Mouse (Mus musculus) MEL (cell line): ENCODE measurements around the gene Hs3st6. TPM values are rescaled to one million over a fixed set of nuclear protein-coding genes. Genes with fewer than 3 reads are reported as not detected.

Experiments
- DNase-seq: peaks from one replicate; pipeline ENCODE4 v3.0.0; 2011; ENCODE audit warnings: low read depth, low spot score
- H3K27ac ChIP-seq: 2 replicates; pipeline ENCODE4 v1.5.1; 2012; ENCODE audit warnings: low read depth, mild to moderate bottlenecking, control low read depth, low read length, moderate library complexity; ENCODE audit not compliant: control insufficient read depth
- H3K27me3 ChIP-seq, 2 experiments: fragments of 150-350 bp in 1 of 2; sonication (generic) in 1 of 2; 2 replicates each; pipeline ENCODE4 v1.6.1; 2012; ENCODE audit warnings: low read length in 2 of 2, mild to moderate bottlenecking in 2 of 2, improper control_type of control experiment in 1 of 2, moderate library complexity in 1 of 2; ENCODE audit not compliant: insufficient read depth in 2 of 2, control insufficient read depth in 1 of 2
- H3K36me3 ChIP-seq, 2 experiments: 2 replicates each; pipeline ENCODE4 v1.6.1; 2012 to 2014; ENCODE audit warnings: low read length in 2 of 2, improper control_type of control experiment in 1 of 2, inconsistent platforms in 1 of 2, mild to moderate bottlenecking in 1 of 2; ENCODE audit not compliant: insufficient read depth in 2 of 2, control insufficient read depth in 1 of 2
- H3K4me1 ChIP-seq, 2 experiments: fragments of 150-350 bp in 1 of 2; sonication (generic) in 1 of 2; 2 replicates each; pipeline ENCODE4 v1.6.1; 2012; ENCODE audit warnings: low read length in 2 of 2, improper control_type of control experiment in 1 of 2, mild to moderate bottlenecking in 1 of 2; ENCODE audit not compliant: insufficient read depth in 2 of 2, control insufficient read depth in 1 of 2
- H3K4me3 ChIP-seq, 2 experiments: fragments of 150-350 bp in 1 of 2; sonication (generic) in 1 of 2; 2 replicates each; pipeline ENCODE4 v1.5.1; 2012; ENCODE audit warnings: low read depth in 2 of 2, low read length in 2 of 2, mild to moderate bottlenecking in 2 of 2, moderate library complexity in 2 of 2, control low read depth in 1 of 2, improper control_type of control experiment in 1 of 2; ENCODE audit not compliant: control insufficient read depth in 1 of 2, insufficient read depth in 1 of 2
- H3K79me2 ChIP-seq: 2 replicates; pipeline ENCODE4 v1.6.1; 2012; ENCODE audit warnings: mild to moderate bottlenecking, low read length, moderate library complexity; ENCODE audit not compliant: control insufficient read depth, poor library complexity, insufficient read depth
- H3K9ac ChIP-seq: 2 replicates; pipeline ENCODE4 v1.6.1; 2012; ENCODE audit warnings: low read depth, mild to moderate bottlenecking, control low read depth, low read length, moderate library complexity; ENCODE audit not compliant: control insufficient read depth, poor library complexity, severe bottlenecking
- H3K9me3 ChIP-seq: fragments of 150-350 bp; sonication (generic); replicated peaks from 2 replicates; pipeline ENCODE4 v1.6.1; 2012; ENCODE audit warnings: mild to moderate bottlenecking, low read length, improper control_type of control experiment, moderate library complexity; ENCODE audit not compliant: insufficient read depth
- BHLHE40 ChIP-seq: IDR thresholded peaks from 2 replicates; pipeline ENCODE4 v1.6.1; 2012; ENCODE audit warnings: low read depth, mild to moderate bottlenecking, inconsistent platforms, low read length, improper control_type of control experiment, borderline replicate concordance
- CHD2 ChIP-seq: IDR thresholded peaks from 2 replicates; pipeline ENCODE4 v1.6.1; 2011; ENCODE audit warnings: low read length, improper control_type of control experiment
- CTCF ChIP-seq, 3 experiments: IDR thresholded peaks in 2 of 3; conservative IDR thresholded peaks in 1 of 3; 2 replicates each; pipeline ENCODE4 v1.5.1; 2011 to 2012; ENCODE audit warnings: low read length in 3 of 3, low read depth in 2 of 3, mild to moderate bottlenecking in 2 of 3, improper control_type of control experiment in 1 of 3, inconsistent platforms in 1 of 3, mixed read lengths in 1 of 3, moderate library complexity in 1 of 3; ENCODE audit not compliant: control insufficient read depth in 1 of 3, insufficient read depth in 1 of 3, poor library complexity in 1 of 3, severe bottlenecking in 1 of 3
- E2F4 ChIP-seq: IDR thresholded peaks from 2 replicates; pipeline ENCODE4 v1.6.1; 2011; ENCODE audit warnings: low read depth, low read length, improper control_type of control experiment, borderline replicate concordance
- EP300 ChIP-seq, 2 experiments: IDR thresholded peaks; 2 replicates each; pipeline ENCODE4 v1.6.1; 2011; ENCODE audit warnings: improper control_type of control experiment in 2 of 2, low read length in 2 of 2, low read depth in 1 of 2, mild to moderate bottlenecking in 1 of 2
- ETS1 ChIP-seq: IDR thresholded peaks from 2 replicates; pipeline ENCODE4 v1.6.1; 2012; ENCODE audit warnings: low read depth, mild to moderate bottlenecking, inconsistent platforms, low read length, improper control_type of control experiment, moderate library complexity
- GABPA ChIP-seq: IDR thresholded peaks from 2 replicates; pipeline ENCODE4 v1.6.1; 2012; ENCODE audit warnings: low read depth, mild to moderate bottlenecking, inconsistent platforms, low read length, improper control_type of control experiment, moderate library complexity
- GATA1 ChIP-seq: IDR thresholded peaks from 2 replicates; pipeline ENCODE4 v1.6.1; 2011; ENCODE audit warnings: low read depth, low read length, improper control_type of control experiment
- HCFC1 ChIP-seq: IDR thresholded peaks from 2 replicates; pipeline ENCODE4 v1.6.1; 2012; ENCODE audit warnings: low read depth, mild to moderate bottlenecking, inconsistent platforms, low read length, improper control_type of control experiment, moderate library complexity
- JUND ChIP-seq: IDR thresholded peaks from 2 replicates; pipeline ENCODE4 v1.6.1; 2011; ENCODE audit warnings: low read depth, mild to moderate bottlenecking, improper control_type of control experiment, low read length
- MAFK ChIP-seq: IDR thresholded peaks from 2 replicates; pipeline ENCODE4 v1.6.1; 2011; ENCODE audit warnings: low read depth, mild to moderate bottlenecking, low read length, improper control_type of control experiment, borderline replicate concordance
- MAZ ChIP-seq: IDR thresholded peaks from 2 replicates; pipeline ENCODE4 v1.6.1; 2012; ENCODE audit warnings: low read depth, mild to moderate bottlenecking, inconsistent platforms, low read length, improper control_type of control experiment
- MXI1 ChIP-seq: IDR thresholded peaks from 2 replicates; pipeline ENCODE4 v1.6.1; 2011; ENCODE audit warnings: mild to moderate bottlenecking, low read depth, low read length, improper control_type of control experiment
- MYB ChIP-seq: IDR thresholded peaks from 2 replicates; pipeline ENCODE4 v1.6.1; 2011; ENCODE audit warnings: mild to moderate bottlenecking, low read depth, low read length, improper control_type of control experiment
- POLR2AphosphoS2 ChIP-seq: IDR thresholded peaks from 2 replicates; pipeline ENCODE4 v1.6.1; 2011; ENCODE audit warnings: low read length, improper control_type of control experiment
- RAD21 ChIP-seq: IDR thresholded peaks from 2 replicates; pipeline ENCODE4 v1.6.1; 2011; ENCODE audit warnings: mild to moderate bottlenecking, low read depth, low read length, improper control_type of control experiment
- SIN3A ChIP-seq: IDR thresholded peaks from 2 replicates; pipeline ENCODE4 v1.6.1; 2012; ENCODE audit warnings: low read length, improper control_type of control experiment, inconsistent platforms
- TAL1 ChIP-seq: IDR thresholded peaks from 2 replicates; pipeline ENCODE4 v1.6.1; 2012; ENCODE audit warnings: mild to moderate bottlenecking, inconsistent platforms, low read length, moderate library complexity, mixed read lengths
- TBP ChIP-seq: IDR thresholded peaks from 2 replicates; pipeline ENCODE4 v1.8.0; 2011; ENCODE audit warnings: low read depth, low read length, improper control_type of control experiment
- UBTF ChIP-seq: IDR thresholded peaks from 2 replicates; pipeline ENCODE4 v1.6.1; 2012; ENCODE audit warnings: low read depth, mild to moderate bottlenecking, inconsistent platforms, low read length, improper control_type of control experiment, moderate library complexity, borderline replicate concordance; ENCODE audit not compliant: insufficient read depth
- USF1 ChIP-seq: IDR thresholded peaks from 2 replicates; pipeline ENCODE4 v1.6.1; 2014; ENCODE audit warnings: low read depth, mild to moderate bottlenecking, inconsistent platforms, low read length, improper control_type of control experiment, moderate library complexity
- ZKSCAN1 ChIP-seq: IDR thresholded peaks from 2 replicates; pipeline ENCODE4 v1.6.1; 2012; ENCODE audit warnings: low read depth, mild to moderate bottlenecking, inconsistent platforms, low read length, improper control_type of control experiment, moderate library complexity
- polyA plus RNA-seq, 2 experiments: library from polyadenylated mRNA; stranded (reverse) in 1 of 2; unstranded in 1 of 2; fragments of >175 nt in 1 of 2; fragments of >200 nt in 1 of 2; gene quantifications; 2 replicates each; pipeline versions ENCODE4 v1.2.1 to v1.2.4; 2012; ENCODE audit warnings: low replicate concordance in 2 of 2, low read depth in 1 of 2; ENCODE audit not compliant: insufficient read length in 2 of 2, insufficient read depth in 1 of 2, missing spikeins in 1 of 2
- total RNA-seq: library from RNA; depleted of rRNA; stranded (reverse); fragments of 300-350 nt; gene quantifications from 2 replicates; pipeline ENCODE4 v1.2.3, GENCODE M21; 2012

The Hs3st6 gene
- total and polyA plus RNA-seq, 3 experiments = not detected

DNA sequence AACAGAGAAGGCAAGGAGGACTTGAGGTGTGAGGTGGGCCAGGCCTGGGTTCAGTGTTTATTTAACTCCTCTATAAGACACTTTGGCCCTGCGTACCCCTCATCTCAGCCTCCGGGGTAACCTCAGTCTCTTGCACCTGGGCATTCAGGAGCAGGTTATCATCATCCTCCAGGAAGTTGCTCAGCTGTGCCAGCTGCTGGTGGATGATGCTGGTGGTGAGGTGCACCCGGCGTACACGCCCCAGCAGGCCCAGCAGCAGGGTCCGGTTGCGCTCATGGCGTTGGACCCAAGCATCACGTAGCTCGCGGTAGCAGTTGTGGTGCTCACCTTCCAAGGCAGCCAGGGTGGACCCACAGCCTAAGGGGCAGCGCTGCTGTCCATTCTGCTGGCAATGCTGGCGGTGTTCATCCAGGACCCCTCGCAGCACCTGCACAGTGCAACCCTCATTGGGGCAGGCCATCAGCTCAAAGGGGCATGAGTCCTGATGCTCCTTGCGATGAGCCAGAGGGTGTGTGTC, 36.6 kb upstream of the Hs3st6 start:
- H3K4me1 ChIP-seq = peaks cover 0 to 7% of the 10 kb centered on the region in 2 experiments; a peak in 1 of 4 replicates
- H3K9ac ChIP-seq = no peak overlapping the region
- TF ChIP-seq ETS1 (no peak), GABPA (no peak), CHD2 (no peak), CTCF (IDR thresholded peaks at IDR 0.05 in 2 of 3, conservative IDR thresholded peaks at IDR 0.05 in 1 of 3; ENCODE audit: control insufficient read depth in 1 of 3, insufficient read depth in 1 of 3, low read depth in 2 of 3, low read length in 3 of 3, poor library complexity in 1 of 3, severe bottlenecking in 1 of 3) (no peak), HCFC1 (no peak), SIN3A (no peak), JUND (no peak), ZKSCAN1 (no peak), TAL1 (no peak), MAFK (no peak)
- peaks cover 0 to 5% of the 10 kb centered on the region in 2 experiments; a peak in 2 of 4 replicates for H3K36me3 ChIP-seq
- no peak for DNase-seq
- H3K9me3 ChIP-seq = no peaks in the 10 kb centered on the region
- no peak overlapping the region for H3K4me3 ChIP-seq
- no peak overlapping the region for H3K27ac ChIP-seq
- H3K79me2 ChIP-seq = peaks cover 25% of the 10 kb centered on the region
- no peaks in the 10 kb centered on the region for H3K27me3 ChIP-seq

DNA sequence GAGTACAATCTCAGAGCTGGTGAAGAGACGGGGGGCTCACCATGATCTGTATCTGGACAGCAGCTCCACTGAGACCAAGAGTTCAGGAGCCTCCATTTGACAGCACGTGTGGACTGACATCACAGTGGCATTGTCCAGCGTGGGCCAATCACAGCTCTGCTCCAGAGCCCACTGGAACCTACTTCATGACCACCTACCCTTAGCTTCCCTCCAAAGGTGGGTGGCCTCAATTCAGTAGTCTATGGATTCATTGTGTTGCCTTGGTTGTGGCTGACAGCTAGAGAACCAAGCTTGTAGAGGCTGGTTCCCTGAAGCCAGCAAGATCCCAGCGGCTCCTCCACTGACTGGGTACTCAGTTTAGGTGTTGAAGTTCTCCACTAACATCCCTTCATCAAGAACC, 34.8 kb upstream of the Hs3st6 start, which contains the start of the genes Rnf151 and Rps2:
Rnf151 (minus strand) TSS at position 121 of the 400 bp plus-strand sequence.
Rps2 (plus strand) TSS at position 174 of the 400 bp plus-strand sequence.
- H3K4me1 ChIP-seq = peaks cover 0 to 7% of the 10 kb centered on the region in 2 experiments; a peak in 1 of 4 replicates

More for the DNA sequence above, 34.8 kb upstream of the Hs3st6 start, which contains the start of the genes Rnf151 and Rps2:
- Histone ChIP-seq H3K4me3 (peak within 1 kb of the TSS; percentile 39 to 98), H3K27ac (peak within 1 kb of the TSS; percentile 6), H3K36me3 (peaks cover 5 to 10% of the 10 kb centered on the region in 2 experiments; a peak in 3 of 4 replicates), H3K27me3 (no peaks in the 10 kb centered on the region), H3K9me3 (no peaks in the 10 kb centered on the region), H3K9ac (peak within 1 kb of the TSS; percentile 98), H3K79me2 (peaks cover 40% of the 10 kb centered on the region)
- peak; percentile 31 for DNase-seq
- TF ChIP-seq EP300 (IDR thresholded peaks at IDR 0.05; ENCODE audit: low read depth in 1 of 2, low read length in 2 of 2) (no peak), MXI1 (no peak), E2F4 (no peak), MAZ (no peak), ZKSCAN1 (no peak), POLR2AphosphoS2 (no peak; the same call in 1 of the 2 replicates), RAD21 (no peak), UBTF (no peak), TBP (no peak), BHLHE40 (no peak), GATA1 (no peak), USF1 (no peak), MYB (no peak)
